Mouse (Mus musculus): ENCODE results near the gene Ccdc124. TPM values are rescaled to one million over a fixed set of nuclear protein-coding genes. Genes with fewer than 3 reads are reported as not detected.
"Not testable (repeated sequence)": the region's sequence is repeated elsewhere in the genome, so short reads cannot be mapped to it uniquely, and the experiment has no call there.

Ccdc124 gene
- polyA plus RNA-seq, 1 experiment from 2014 or later = 186 TPM

DNA sequence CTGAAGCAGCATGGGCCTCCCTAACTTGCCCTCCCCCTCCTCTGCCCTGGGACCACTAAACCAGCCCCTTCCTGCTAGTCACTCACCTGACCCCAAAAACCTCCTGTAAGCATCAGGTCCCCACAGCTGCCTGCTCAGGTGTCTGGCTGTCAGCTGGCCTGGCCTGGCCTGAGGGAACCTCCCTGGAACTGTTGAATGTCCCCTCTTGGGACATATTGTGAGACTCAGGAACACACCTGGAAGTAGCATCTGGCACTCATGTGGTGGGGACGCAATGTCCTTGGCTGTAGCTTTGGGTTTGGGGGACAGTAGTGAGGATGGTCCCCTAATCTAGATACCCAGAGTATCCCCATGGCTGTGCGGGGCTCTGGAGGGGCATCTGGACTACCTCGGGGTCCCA is 39.7 kb downstream of the Ccdc124 start:
- peaks cover 50% of the 10 kb centered on the region for H3K4me1 ChIP-seq
- H3K9me3 ChIP-seq = no peaks in the 10 kb centered on the region
- peaks cover 20% of the 10 kb centered on the region for H3K36me3 ChIP-seq (replicated peaks)
- peak overlapping the region; percentile 66 for H3K27ac ChIP-seq
- DNase-seq (ENCODE audit: extremely low spot score, low spot score) = no peak
- H3K4me3 ChIP-seq = no peak overlapping the region
- 93% methylated on average over 3 of the region's 3 CpGs for WGBS
- H3K27me3 ChIP-seq (ENCODE audit: poor library complexity, severe bottlenecking) = no peaks in the 10 kb centered on the region

DNA sequence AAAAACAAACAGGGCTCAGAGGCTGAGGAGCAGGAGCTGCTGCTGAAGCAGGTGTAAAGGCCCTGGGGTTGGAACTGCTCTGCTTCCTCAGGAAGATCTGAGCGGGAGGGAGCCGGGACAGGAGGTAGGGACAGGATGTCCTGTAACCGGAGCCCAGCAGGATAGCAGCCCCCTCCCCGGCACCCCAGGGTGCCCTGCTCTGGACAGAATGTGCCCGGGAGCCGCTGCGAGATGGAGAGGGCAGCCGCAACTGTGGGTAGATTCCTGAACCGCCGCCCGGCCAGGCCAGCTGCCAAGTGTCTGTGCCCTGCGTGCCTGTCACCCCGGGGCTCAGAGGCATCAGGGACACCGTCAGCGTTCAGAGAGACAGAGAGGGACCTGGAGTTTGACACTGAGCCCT is 40.2 kb downstream of the Ccdc124 start:
- no peaks in the 10 kb centered on the region for H3K27me3 ChIP-seq (ENCODE audit: poor library complexity, severe bottlenecking)
- H3K4me1 ChIP-seq = peaks cover 44% of the 10 kb centered on the region
- no peak overlapping the region for H3K4me3 ChIP-seq
- peaks cover 20% of the 10 kb centered on the region for H3K36me3 ChIP-seq (replicated peaks)
- WGBS = 56% methylated on average over 15 of the region's 15 CpGs
- no peak for DNase-seq (ENCODE audit: extremely low spot score, low spot score)
- no peaks in the 10 kb centered on the region for H3K9me3 ChIP-seq
- H3K27ac ChIP-seq = peak overlapping the region; percentile 66

DNA sequence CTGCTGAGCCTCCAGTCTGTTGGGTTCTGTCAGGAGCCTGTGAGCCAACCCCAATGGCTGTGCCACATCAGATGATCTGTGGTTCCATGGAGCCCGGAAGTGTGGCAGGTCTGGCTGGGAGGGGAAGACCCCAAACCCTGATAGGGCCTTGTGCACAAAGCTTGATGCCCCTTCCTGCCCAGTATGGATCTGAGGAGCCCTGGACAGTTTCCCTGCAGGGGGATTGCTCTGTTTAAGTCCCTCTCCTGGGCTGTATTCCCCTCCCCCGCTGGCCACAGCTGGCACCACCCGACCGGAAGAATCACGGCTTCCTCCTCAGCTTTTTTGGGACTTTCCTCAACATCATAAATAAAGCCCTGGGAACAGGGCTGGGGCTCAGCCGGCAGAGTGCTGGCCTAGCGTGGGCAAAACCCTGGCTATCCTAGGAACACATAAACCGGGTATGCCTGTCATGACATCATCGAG is 40.7 kb downstream of the Ccdc124 start:
- Histone ChIP-seq H3K4me1 (peaks cover 41% of the 10 kb centered on the region), H3K9me3 (no peaks in the 10 kb centered on the region), H3K4me3 (no peak overlapping the region), H3K27me3 (ENCODE audit: poor library complexity, severe bottlenecking) (no peaks in the 10 kb centered on the region), H3K36me3 (replicated peaks) (peaks cover 20% of the 10 kb centered on the region), H3K27ac (peak overlapping the region; percentile 66)
- 65% methylated on average over 9 of the region's 9 CpGs for WGBS
- no peak for DNase-seq (ENCODE audit: extremely low spot score, low spot score)

DNA sequence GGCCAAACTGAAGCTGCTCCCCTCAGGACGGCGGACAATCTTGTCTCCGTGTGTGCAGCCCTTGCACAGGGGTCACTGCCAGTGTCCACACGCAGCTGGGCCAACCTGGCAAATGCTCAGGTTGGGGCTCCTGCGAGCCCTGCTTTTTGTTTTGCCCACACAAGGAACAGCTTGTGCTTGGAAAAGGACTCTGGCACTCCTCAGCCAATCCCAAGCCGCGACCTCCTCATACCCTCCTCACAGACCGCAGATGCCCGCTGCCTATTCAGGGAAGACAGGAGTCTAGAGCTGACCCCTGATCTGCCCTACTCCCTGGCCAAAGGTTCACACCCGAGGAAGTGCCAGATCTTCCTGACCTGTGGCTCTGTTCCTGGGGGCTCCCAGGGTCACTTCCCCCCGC is 41.4 kb downstream of the Ccdc124 start:
- peak overlapping the region; percentile 66 for H3K27ac ChIP-seq
- H3K36me3 ChIP-seq (replicated peaks) = peaks cover 20% of the 10 kb centered on the region
- H3K9me3 ChIP-seq = no peaks in the 10 kb centered on the region
- peaks cover 41% of the 10 kb centered on the region for H3K4me1 ChIP-seq
- no peak overlapping the region for H3K4me3 ChIP-seq
- no peak for DNase-seq (ENCODE audit: extremely low spot score, low spot score)
- no peaks in the 10 kb centered on the region for H3K27me3 ChIP-seq (ENCODE audit: poor library complexity, severe bottlenecking)
- 70% methylated on average over 11 of the region's 11 CpGs for WGBS

DNA sequence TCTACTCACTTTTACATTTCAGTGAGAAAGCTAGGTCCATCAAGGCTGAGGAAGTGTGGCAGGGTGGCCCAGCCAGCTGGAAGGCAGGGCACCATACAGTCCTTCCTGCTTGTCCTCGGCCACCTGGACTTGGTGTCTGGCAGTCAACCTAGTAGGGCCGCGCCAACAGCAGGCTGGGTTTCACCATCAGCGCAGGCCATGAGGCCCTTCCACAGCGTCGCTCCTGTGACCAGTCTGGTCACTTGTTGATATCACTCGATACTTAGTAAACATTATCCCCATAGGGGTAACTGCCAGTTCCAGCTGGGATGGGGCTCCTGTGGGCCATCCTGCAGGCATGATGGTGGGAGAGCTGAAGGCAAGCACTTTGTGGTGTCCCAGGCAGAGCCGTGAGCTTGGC is 42.2 kb downstream of the Ccdc124 start:
- Histone ChIP-seq H3K36me3 (replicated peaks) (peaks cover 12% of the 10 kb centered on the region), H3K9me3 (peaks cover 6% of the 10 kb centered on the region; the same call in 1 of the 2 replicates), H3K4me1 (peaks cover 33% of the 10 kb centered on the region), H3K27me3 (ENCODE audit: poor library complexity, severe bottlenecking) (no peaks in the 10 kb centered on the region), H3K27ac (peak overlapping the region; percentile 21; the same call in 1 of the 2 replicates), H3K4me3 (no peak overlapping the region)
- DNase-seq (ENCODE audit: extremely low spot score, low spot score) = no peak
- 84% methylated on average over 8 of the region's 8 CpGs for WGBS

DNA sequence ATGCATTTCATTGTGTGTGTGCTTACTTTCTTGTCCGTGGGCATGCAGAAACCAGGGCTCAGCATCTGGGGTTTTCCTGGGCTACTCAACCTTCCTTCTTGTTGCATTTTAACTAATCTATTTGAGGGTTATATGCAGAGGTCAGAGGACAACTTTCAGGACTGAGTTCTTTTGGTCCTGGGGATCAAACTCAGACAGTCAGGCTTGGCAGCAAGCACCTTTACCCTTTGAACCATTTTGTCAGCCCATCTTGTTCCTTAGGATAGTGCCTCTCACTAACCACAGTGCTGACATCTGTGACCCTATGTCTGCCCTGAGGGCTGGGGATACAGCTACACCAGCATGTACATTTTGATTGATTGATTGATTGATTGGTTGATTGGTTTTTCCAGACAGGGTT is 45.9 kb downstream of the Ccdc124 start:
- Histone ChIP-seq H3K4me3 (no peak overlapping the region), H3K9me3 (peaks cover 7% of the 10 kb centered on the region; the same call in 1 of the 2 replicates), H3K36me3 (replicated peaks) (no peaks in the 10 kb centered on the region), H3K27ac (no peak overlapping the region), H3K4me1 (peaks cover 21% of the 10 kb centered on the region), H3K27me3 (ENCODE audit: poor library complexity, severe bottlenecking) (0 out of 2 replicates have a peak, but pooled peaks cover 3% of the 10 kb centered on the region)
- no peak for DNase-seq (ENCODE audit: extremely low spot score, low spot score)
- WGBS = 81% methylated on average over 1 of the region's 1 CpGs

DNA sequence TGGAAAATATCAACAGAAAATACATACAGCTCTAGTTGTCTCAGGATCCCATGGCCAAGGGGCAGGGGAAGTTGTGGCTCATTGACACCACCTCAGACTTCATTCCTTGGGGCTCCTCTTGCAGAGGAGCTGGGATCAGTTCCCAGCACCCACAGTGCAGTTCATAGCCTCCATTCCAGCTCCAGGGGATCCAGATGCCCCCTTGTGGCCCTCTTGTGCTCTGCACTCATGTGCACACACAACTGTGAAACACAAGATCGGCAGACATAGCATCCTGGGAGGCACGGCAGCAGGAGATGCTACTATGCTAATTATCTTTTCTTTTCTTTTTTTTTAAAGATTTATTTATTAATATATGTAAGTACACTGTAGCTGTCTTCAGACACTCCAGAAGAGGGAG is 46.7 kb downstream of the Ccdc124 start:
- Histone ChIP-seq H3K27ac (no peak overlapping the region), H3K4me1 (peaks cover 15% of the 10 kb centered on the region), H3K4me3 (no peak overlapping the region), H3K36me3 (replicated peaks) (no peaks in the 10 kb centered on the region), H3K9me3 (peaks cover 7% of the 10 kb centered on the region; the same call in 1 of the 2 replicates), H3K27me3 (ENCODE audit: poor library complexity, severe bottlenecking) (peaks cover 8% of the 10 kb centered on the region)
- WGBS = 97% methylated on average over 2 of the region's 2 CpGs
- no peak for DNase-seq (ENCODE audit: extremely low spot score, low spot score)

DNA sequence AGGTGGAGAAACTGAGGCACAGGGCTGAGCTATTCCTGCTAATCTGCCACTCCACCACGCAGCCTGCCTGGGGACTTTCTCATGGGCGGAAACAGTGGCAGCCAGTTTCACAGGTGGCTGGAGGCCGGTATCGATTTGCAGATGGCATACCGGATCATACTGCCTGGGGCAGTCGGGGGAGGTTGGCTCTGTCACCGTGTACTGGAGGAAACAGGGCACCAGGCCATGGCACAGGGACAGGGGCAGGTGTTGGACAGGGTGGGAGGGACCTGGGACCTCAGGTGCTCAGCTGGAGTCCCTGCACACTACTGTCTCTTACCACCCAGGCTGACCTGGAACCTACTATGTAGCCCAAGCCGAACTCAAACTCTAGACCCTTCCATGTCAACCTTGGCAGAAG is 47.9 kb downstream of the Ccdc124 start:
- no peak for DNase-seq (ENCODE audit: extremely low spot score, low spot score)
- WGBS = 86% methylated on average over 8 of the region's 8 CpGs
- peaks cover 19% of the 10 kb centered on the region for H3K4me1 ChIP-seq
- H3K27me3 ChIP-seq (ENCODE audit: poor library complexity, severe bottlenecking) = peaks cover 19% of the 10 kb centered on the region
- peaks cover 7% of the 10 kb centered on the region; the same call in 1 of the 2 replicates for H3K9me3 ChIP-seq
- no peak overlapping the region for H3K4me3 ChIP-seq
- no peak overlapping the region for H3K27ac ChIP-seq
- H3K36me3 ChIP-seq (replicated peaks) = no peaks in the 10 kb centered on the region

DNA sequence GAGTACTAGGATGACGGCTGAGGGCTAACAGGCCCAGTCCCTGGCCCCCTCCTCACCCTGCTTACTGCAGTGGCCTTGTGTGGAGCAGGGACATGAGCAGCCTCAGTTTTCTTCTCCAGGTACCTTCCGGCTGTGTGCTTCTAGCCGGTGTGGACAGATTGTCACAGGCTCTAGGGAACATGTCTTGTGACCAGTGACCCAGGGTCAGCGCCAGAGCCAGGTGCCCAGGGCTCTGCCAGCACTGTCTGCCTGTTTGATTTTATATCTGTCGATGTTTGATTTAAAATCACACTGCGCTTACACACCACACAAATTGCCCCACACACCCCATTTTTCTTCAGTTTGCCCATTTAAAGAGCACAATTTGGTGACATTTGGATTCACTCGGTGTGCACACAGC is 49.9 kb downstream of the Ccdc124 start:
- H3K36me3 ChIP-seq (replicated peaks) = no peaks in the 10 kb centered on the region
- H3K9me3 ChIP-seq = peaks cover 17% of the 10 kb centered on the region; the same call in 1 of the 2 replicates
- H3K27me3 ChIP-seq (ENCODE audit: poor library complexity, severe bottlenecking) = peaks cover 40% of the 10 kb centered on the region
- H3K4me1 ChIP-seq = peaks cover 28% of the 10 kb centered on the region
- no peak overlapping the region for H3K27ac ChIP-seq
- no peak for DNase-seq (ENCODE audit: extremely low spot score, low spot score)
- 87% methylated on average over 7 of the region's 7 CpGs for WGBS
- no peak overlapping the region for H3K4me3 ChIP-seq

DNA sequence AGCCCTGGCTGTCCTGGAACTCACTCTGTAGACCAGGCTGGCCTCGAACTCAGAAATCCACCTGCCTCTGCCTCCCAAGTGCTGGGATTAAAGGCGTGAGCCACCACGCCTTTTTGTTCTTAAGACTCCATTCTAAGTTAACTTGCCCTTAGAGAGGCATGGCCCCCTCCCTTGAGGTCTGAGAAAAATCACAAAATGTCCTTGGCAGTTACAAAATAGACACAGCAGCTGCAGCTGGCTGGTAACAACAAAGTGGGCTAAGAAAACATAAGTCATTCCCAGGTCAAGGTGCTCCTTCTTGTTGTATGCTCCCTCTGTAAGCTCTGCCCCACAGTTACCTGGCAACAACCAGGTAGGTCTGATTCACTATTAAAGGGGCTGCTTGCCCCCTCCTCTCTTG is 51.1 kb downstream of the Ccdc124 start:
- DNase-seq (ENCODE audit: extremely low spot score, low spot score); H3K27ac ChIP-seq; H3K36me3 ChIP-seq (replicated peaks); H3K4me3 ChIP-seq: not testable (repeated sequence)
- WGBS = 83% methylated on average over 3 of the region's 3 CpGs
- Histone ChIP-seq H3K9me3 (peaks cover 21% of the 10 kb centered on the region; the same call in 1 of the 2 replicates), H3K27me3 (ENCODE audit: poor library complexity, severe bottlenecking) (peaks cover 51% of the 10 kb centered on the region), H3K4me1 (peaks cover 28% of the 10 kb centered on the region)

DNA sequence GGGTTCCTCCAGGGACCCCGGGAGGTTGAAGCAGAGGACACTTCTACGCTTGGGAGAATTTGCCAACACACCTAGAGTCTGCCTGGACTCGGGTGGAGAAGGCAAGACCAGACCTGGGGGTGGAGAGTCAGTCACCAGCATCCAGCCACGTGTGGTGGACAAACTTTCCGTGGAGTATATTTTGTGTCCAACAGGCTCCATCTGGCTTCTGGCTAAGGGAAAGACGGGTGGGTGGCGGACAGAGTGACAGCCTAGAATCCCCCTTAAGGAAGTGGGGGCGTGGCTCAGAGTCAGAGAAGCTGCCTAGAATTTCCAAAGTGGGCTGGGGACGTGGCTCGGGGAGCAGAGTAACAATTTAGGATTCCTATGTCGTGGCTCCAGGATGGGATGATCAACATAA is 51.7 kb downstream of the Ccdc124 start:
- Histone ChIP-seq H3K4me3 (no peak overlapping the region), H3K4me1 (peaks cover 30% of the 10 kb centered on the region), H3K27ac (no peak overlapping the region), H3K36me3 (replicated peaks) (no peaks in the 10 kb centered on the region), H3K9me3 (peaks cover 20% of the 10 kb centered on the region; the same call in 1 of the 2 replicates), H3K27me3 (ENCODE audit: poor library complexity, severe bottlenecking) (peaks cover 57% of the 10 kb centered on the region)
- no peak for DNase-seq (ENCODE audit: extremely low spot score, low spot score)
- WGBS = 53% methylated on average over 11 of the region's 11 CpGs

DNA sequence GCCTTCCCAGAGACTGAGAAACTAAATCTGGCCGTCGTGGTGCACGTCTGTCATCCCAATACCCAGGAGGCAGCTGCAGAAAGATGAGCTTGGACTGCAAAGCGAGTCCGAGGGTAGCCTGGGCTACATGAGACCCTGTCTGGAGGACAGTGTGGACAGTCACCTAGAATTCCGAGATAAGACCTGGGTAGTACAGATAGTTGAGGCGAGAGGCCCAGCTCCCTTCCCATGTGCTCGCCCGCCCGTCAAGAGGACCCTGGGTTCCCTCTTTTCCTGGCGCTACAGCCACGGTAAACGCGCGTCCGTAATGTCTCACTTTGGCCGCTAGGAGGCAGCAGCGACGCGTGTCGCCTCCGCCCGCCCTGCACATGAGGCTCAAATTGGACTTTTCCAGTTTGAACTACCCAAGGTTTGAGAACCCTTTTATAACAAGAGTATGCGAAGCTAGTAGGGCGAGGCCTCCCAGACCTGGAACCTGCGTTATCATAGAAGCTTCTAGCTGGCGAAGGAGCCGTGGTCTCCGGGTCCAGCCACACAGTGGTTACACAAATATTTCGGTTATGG is 52.3 kb downstream of the Ccdc124 start:
- Histone ChIP-seq H3K27me3 (ENCODE audit: poor library complexity, severe bottlenecking) (peaks cover 62% of the 10 kb centered on the region), H3K4me3 (no peak overlapping the region), H3K36me3 (replicated peaks) (no peaks in the 10 kb centered on the region), H3K9me3 (peaks cover 15% of the 10 kb centered on the region; the same call in 1 of the 2 replicates), H3K27ac (no peak overlapping the region), H3K4me1 (peaks cover 35% of the 10 kb centered on the region)
- DNase-seq (ENCODE audit: extremely low spot score, low spot score) = peak; percentile 74
- 17% methylated on average over 30 of the region's 30 CpGs for WGBS

DNA sequence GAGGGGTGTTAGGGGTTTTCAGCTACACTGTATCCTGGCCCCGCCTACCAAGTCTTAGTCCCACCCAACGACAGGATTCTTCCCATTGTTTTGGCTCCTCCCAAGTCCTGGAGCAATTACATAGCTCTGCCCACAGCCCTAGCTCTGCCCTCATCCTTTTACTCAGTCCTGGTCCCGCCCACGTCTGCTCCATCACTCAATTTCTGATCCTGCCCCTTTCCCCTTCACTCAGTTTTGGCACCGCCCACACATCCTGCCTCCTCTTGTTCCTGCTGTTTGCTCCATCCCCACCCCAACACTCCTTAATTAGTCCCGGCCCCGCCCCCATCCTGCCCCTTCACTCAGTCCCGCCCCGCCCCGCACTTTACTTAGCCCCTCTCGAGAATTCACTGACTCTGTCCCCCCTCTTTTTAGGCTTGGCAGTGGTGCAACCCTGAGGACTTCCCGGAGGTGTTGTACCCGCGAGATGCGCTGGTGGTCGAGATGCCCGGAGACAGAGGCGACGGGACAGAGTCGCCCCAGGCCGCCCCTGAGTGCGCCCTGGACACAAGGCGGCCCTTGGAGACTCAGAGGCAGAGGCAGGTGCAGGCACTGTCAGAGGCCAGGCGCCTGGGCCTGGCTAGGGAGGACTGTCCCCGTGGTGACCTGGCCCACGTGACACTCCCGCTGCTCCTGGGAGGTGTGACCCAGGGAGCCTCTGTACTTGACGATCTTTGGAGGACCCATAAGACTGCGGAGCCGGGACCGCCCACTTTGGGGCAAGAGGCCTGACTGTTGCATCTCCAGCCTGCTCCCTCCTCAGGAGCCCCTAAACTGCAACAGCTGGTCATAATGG is 53.4 kb downstream of the Ccdc124 start:
- Histone ChIP-seq H3K4me3 (peak overlapping the region; percentile 35), H3K27me3 (ENCODE audit: poor library complexity, severe bottlenecking) (peaks cover 74% of the 10 kb centered on the region)
- WGBS = 3% methylated on average over 31 of the region's 31 CpGs

More for the DNA sequence above, 53.4 kb downstream of the Ccdc124 start:
- Histone ChIP-seq H3K9me3 (peaks cover 14% of the 10 kb centered on the region; the same call in 1 of the 2 replicates), H3K4me1 (peaks cover 38% of the 10 kb centered on the region), H3K36me3 (replicated peaks) (no peaks in the 10 kb centered on the region), H3K27ac (peak overlapping the region; percentile 40; the same call in 1 of the 2 replicates)
- peak; percentile 74 for DNase-seq (ENCODE audit: extremely low spot score, low spot score)

Measured in forebrain, embryonic 10.5 days (tissue).